Mouse (Mus musculus): ENCODE measurements around the gene Casq1.

Casq1 gene

DNA sequence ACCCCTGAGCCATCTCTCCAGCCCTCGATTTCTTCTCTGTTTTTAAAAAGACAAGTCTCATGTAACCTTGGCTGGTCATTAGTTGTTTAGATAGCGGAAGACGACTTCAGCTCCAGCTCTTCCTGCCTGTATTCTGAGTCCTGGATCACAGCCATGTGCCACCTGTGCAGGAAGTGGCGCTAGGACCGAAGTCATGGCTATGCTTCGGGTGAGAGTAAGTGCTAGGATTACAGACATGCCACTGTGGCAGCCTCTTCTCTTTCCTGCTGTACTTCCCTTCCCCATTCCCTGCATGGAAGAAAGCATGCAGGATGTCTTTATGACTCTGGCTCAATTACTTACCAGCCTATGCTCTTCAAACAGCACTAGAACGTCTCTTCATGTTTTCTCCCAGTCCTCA, 40.6 kb downstream of the Casq1 start:
- DNase-seq: no peak

DNA sequence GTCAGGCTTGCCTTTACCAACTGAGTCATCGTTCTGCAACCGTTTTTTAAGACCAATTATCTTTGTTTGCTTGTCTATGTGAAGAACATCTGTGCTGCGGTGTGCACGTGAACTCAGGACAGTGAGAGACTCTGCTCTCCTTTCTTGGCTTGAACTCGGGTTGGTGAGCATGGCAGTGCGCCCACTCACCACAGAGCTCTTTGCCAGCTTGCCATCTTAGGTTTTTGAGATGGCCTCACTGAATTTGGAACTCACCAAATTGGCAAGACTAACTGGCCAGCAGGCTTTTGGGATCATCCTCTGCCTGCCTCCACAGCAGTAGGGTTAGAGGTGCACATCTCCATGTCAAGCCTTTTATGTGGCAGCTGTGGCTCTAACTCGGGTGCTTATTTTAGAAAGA, 41.9 kb downstream of the Casq1 start:
- DNase-seq: no peak

DNA sequence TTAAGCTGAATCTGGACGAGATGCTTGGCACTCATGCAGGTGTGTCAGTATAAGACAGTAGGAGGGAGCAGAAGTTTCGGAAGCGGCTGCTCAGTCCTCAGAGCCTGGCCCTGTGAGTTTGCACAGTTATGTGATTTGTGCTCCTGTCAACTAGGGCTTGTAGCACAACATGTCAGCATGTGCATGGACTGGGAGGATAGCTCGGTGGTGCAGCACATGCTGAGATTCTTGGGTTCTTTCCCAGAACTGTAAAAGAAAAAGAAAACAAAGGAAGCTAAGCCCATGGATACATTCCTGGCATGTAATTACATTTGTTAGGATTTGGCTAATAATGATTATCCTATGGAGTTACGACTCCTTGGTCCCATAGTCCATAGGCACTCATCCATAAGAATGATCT, 46.5 kb downstream of the Casq1 start:
- DNase-seq: no peak

DNA sequence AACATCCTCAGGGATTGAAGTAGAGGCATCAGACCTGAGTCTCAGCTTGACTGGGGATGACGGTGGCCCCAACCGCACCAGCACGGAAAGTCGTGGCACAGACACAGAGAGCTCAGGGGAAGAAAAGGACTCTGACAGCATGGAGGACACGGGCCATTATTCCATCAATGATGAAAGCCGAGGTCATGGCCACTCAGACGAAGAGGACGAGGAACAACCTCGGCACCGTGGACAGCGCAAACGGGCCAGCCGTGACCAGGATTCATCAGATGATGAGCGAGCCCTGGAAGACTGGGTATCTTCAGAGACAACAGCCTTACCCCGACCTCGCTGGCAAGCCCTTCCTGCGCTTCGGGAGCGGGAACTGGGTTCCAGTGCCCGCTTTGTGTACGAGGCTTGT, 47.3 kb downstream of the Casq1 start:
- no peak for DNase-seq

DNA sequence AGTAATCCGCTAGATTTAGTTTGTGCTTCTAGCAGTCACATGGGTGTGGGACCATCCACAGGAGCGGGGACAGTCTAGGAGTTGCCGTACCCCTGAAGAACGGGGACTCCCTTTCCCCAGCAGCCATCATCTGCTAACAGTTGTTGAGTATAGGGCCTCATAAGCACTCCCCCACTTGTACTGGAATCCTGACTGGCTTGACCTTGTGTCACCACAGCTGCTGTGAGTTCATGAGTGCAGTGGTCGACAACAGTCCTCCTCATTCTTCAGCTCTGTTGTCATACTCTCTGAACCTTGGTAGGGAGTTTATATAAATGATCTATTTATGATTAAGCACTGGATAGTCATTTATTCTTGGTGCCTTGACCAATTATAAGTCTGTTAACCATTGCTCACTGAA, 49.9 kb downstream of the Casq1 start:
- DNase-seq: no peak

DNA sequence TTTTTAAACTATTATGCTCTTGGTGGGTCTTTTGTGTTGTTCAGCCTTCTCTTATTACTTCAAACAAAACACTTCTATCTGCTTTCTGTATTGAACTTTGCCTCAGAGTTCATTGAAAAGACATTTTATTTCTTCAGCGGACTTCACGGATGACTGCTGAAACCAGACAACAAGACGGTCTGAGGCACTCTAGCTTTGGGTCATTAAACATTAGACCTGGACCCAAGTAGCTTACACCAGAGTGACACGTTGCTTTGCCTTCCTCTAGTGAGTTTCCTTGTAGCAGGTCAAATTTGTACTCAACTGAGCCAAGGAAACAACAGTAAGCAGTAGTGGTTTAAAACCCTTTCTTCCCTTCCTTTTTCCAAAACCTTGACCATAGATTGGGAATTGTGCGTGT, 51.8 kb downstream of the Casq1 start:
- DNase-seq: no peak

DNA sequence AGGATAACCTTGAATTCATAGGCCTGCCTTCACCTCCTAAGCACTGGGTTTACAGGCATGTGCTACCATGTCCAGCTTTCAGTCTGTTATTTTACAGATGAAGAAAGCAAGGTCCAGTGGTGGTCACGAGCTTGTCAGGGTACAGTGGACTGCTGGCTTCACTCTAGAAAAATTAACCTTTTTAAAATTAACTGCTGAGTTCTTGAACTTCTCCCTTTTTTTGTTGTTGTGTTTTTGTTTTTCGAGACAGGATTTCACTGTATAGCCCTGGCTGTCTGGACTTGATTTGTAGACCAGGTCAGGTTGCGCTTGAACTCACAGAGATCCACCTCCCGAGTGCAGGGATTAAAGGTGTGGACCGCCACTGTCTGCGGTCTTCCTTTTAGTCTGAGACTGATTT, 56.7 kb downstream of the Casq1 start:
- DNase-seq: no peak

DNA sequence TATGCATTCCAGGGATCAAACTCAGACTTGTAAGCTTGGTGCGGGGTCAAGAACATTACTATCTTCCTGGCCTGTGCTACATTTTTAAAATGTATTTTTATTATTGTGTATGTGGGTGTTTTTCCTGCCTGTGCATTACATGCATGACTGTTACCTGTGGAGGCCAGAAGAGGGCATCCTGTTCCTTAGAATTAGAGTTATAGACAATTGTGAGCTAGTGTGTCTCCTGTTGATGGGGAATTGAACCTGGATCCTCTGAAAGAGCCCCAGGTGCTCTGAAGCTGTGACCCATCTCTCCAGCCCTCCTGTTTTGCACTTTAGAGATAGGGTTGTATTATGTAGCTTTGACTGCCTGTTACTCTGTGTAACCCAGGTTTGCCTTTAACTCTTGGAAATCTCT, 57.7 kb downstream of the Casq1 start:
- DNase-seq: peak; percentile 53

DNA sequence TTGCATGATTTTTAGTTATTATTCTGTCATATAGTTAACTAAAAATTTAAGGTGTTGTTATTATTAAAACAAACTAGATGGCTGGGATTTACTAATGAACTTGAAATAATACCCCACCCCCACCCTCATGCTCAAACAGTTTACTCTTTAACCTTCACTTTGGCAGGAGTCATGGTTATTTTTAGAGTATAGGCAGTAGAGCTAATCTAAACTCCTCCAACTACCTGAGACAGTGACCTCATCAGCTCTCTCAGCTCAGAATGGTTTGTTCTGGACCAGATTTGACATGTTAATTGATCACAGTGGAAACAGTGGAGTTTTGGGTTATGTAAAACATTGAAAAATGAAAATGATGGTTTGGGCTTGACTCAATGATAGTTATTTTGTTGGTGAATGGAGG, 59.2 kb downstream of the Casq1 start:
- no peak for DNase-seq

DNA sequence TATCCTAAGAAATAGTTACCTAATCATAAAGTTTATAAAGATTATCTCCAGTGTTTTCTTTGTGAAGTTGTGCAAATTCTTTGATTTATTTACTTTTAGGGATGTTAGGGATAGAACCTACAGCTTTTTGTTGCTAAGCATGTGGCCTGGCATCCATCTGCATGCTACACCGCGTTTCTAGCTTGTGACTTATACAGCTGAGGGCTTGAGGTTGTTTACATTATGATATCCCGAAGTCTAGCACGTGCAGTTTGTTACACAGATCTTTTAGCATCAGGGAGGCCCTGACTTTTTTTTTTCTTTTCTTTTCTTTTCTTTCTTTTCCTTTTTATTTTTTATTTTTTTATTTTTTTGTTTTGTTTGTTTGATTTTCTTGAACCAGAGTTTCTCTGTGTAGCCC, 59.7 kb downstream of the Casq1 start:
- no peak for DNase-seq

Measured in cerebellum, adult 8-10 months (tissue).